Mouse (Mus musculus): ENCODE measurements around the gene Il22ra2.
"Not testable (repeated sequence)": the region's sequence is repeated elsewhere in the genome, so short reads cannot be mapped to it uniquely, and the experiment has no call there.

Il22ra2 gene

DNA sequence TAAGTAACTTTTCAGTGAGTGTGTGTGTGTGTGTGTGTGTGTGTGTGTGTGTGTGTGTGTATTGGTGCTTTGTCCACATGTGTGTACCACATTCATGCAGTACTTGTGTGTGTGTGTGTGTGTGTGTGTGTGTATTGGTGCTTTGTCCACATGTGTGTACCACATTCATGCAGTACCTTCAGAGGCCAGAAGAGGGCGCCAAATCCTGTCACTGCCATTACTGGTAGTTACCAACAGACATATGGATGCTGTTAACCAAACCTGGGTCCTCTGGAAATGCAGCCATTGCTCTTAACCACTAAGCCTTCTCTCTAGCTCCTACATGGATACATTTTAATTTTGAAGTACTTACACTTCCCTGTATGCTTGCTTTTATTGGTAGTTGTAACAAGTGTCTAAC is 20.3 kb upstream of the Il22ra2 start:
- DNase-seq (ENCODE audit: low read depth), result not testable (repeated sequence)

DNA sequence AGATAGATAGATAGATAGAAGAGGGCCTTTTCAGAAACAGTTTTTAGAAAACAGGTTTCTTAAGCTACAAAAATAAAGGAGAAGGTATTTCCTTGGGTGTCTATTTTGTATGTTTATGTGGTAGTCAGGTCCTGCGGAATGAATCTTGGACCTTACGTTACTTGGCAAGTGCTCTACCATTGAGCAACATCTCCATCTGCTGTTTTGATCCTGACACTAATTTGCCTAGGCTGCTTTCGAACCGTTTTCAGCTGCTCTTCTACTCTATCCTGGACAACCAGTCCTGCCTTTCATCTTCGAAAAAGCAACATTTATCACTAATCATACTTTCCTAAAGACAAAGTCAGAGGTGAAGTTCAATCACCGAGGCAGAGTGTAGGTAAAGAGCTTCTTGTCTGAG is 18.6 kb upstream of the Il22ra2 start:
- no peak for DNase-seq (ENCODE audit: low read depth)

DNA sequence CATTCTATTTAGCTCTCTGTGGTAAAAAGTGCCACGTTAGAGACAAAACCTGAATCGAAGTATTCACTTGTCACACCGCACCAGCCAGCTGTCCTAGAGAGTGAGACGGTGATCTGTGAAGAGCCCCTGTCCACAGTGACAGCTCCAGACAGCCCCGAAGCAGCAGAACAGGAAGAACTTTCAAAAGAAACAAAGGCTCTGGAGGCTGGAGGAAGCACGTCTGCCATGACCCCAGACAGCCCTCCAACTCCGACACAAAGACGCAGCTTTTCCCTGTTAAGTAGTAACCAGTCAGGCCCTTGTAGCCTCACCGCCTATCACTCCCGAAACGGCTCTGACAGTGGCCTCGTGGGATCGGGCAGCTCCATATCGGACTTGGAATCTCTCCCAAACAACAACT is 12.7 kb upstream of the Il22ra2 start:
- DNase-seq (ENCODE audit: low read depth), result no peak

DNA sequence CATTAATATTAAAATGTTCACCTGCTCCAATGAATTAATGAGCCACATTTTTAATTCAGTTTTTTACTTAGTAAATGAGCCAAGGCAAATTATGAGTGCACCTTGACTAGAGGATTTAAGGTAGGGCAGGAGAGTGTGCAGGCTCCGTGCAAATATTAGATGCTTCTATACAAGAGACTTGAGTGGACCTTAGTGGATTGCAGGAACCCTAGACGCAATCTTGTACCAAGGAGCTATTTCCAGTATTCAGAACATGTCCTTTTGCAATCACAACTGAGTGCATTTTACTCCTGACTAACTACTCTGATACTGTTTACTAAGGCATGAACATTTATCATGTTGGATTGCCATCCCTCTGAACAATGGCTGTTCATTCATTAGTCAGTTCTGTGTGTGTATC is 10.2 kb upstream of the Il22ra2 start:
- DNase-seq (ENCODE audit: low read depth), result no peak

DNA sequence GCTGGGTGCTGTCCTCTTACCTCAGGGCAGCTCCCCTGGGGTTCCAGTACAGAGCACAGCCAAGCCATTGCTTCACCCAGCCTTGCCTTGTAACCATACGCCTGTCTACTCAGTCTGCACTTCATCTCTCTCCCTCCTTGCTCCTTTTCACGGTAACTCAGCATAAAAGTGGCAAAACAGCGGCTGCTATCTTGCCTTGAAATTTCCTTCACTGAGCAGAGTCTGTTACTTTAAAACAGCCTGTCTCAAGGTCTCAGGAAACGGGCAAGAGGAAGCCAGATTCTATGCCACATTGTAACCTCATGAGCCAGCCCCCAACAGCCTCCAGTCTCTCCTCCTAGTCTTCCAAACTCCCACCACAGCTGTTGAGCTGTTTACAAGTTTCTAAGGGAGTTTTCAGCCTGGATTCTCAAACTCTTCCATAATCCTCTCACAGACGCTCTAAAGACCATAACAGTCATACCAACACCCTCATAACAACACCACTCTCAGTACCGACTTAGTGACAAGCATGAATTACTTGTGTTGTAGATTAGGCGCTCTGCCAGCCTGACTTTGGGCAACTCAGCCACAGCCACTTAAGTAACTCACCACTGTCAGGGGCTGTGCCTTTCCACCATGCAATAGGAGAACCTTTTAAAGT is 8.6 kb upstream of the Il22ra2 start:
- DNase-seq (ENCODE audit: low read depth), result peak; percentile 31

DNA sequence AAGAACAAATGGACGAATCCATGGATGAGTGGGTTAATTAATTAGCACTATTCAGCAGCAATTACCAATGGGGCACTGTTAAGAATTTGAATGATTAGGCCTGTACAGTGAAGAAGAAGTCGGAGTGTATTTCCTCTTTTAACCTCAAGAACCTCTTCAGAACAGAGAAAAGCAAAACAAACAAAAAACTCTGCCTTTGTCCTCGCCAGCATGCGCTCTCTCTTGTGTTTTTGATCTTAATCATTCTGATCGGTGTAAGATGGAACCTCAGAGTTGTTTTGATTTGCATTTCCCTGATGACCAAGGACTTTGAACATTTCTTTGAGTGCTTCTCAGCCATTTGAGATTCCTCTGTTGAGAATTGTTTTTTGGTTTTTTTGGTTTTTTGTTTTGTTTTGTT is 2.1 kb upstream of the Il22ra2 start:
- no peak for DNase-seq (ENCODE audit: low read depth)

GRCm38 (mm10) chr10:19624617-19625016 is 2.8 kb downstream of the Il22ra2 start:
- DNase-seq (ENCODE audit: low read depth), result no peak

DNA sequence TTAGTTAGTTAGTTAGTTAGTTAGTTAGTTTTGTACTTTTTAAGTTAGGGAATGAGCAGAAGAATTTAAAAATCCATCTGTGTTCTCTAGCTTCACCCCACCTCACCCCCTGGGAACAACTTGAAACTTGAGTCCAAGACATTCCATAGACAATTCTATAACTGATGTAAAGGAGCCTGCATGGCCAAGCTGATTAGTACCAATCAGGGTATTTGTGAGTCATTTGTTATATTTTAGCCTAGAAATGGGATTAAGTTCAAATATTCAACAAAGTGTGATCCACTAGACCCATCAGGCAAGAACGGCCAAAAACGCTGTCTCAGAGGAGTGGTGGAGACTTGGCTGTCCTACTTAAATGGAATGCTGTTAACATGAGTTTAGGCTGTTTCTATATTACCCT is 5.5 kb downstream of the Il22ra2 start:
- no peak for DNase-seq (ENCODE audit: low read depth)

GRCm38 (mm10) chr10:19627748-19628147 is 6.0 kb downstream of the Il22ra2 start:
- DNase-seq (ENCODE audit: low read depth), result no peak

- DNase-seq (ENCODE audit: low read depth), result no peak
Observed at GRCm38 (mm10) chr10:19631616-19632195, 9.9 kb downstream of the Il22ra2 start.

DNA sequence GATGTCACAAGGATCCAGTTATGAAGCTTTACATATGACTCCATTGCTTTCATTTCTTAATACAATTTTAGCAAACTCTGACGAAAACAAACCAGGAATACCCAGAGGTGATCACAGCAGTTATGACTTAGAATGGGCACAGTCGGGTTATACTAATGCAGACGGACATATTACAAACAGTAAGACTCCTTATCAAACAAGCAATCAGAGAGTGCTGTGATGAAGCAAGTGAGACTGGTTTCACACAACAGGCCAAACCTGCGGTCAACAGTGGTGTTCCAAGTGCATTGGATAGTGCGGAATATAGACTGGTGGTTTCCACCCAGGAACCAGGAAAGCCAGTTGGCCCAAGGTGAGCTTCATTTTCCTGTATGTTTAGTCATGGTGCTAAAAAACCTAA is 17.1 kb downstream of the Il22ra2 start:
- no peak for DNase-seq (ENCODE audit: low read depth)

DNA sequence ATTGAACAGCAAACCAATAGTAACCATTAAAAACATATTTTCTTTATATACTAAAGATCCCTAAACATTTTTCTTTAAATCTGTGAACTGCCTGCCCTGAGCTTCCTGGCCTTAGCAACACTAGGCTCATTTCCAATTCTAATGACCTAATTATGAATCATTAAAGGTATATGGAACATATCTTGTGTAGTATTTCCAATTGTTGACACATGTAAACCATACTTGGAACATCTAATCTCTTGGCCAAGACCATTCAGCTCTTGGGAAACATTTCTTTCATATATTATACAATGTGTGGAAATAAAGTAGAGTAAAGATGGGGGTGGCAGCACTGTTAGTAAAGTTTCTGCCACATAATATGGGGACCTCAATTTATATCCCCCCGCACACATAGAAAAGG is 17.8 kb downstream of the Il22ra2 start:
- DNase-seq (ENCODE audit: low read depth), result no peak

- DNase-seq (ENCODE audit: low read depth), result no peak
Observed at GRCm38 (mm10) chr10:19645119-19645518, 23.3 kb downstream of the Il22ra2 start.

GRCm38 (mm10) chr10:19657426-19657825 is 35.6 kb downstream of the Il22ra2 start:
- no peak for DNase-seq (ENCODE audit: low read depth)

DNA sequence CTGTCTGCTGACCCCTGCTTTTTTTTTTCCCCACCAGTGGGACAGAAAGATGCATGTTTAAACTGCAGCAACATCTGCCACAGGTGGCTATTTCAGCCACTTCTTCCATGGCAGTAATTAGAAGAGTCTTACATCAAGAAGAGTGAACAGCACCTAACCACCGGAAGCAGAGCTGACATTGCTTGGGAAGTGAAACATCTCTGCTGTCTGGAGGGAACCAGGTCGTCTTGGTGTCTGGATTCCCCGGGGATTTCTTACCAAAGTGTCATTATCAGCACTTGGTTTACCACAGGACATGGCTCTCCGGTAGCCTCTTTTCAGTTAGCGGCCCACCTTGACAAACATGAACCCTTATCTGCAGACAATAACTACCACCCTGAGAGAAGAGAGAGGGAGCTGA is 38.2 kb downstream of the Il22ra2 start:
- no peak for DNase-seq (ENCODE audit: low read depth)

DNA sequence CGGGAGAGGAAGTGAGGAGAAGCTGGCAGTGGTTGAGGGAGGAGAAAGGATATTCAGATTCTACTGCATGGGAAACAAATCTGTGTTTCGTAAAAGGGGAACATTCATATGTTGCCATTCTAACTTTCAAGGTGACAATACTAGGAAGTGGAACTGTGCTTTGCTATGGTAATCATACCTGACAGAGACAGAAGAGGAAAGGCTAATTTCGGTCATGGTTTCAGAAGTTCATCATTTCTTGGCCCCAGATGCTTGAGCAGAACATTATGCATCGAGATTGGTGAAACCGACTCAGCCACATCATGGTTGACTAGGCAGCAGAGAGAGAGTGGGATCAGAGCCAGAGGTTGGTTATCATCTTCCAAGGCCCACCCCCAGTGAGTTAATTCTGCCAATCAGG is 47.2 kb downstream of the Il22ra2 start:
- no peak for DNase-seq (ENCODE audit: low read depth)

- no peak for DNase-seq (ENCODE audit: low read depth)
Observed at GRCm38 (mm10) chr10:19672015-19672414, 50.2 kb downstream of the Il22ra2 start.

- no peak for DNase-seq (ENCODE audit: low read depth)
Observed at GRCm38 (mm10) chr10:19673146-19673545, 51.3 kb downstream of the Il22ra2 start.
